Mouse (Mus musculus) bone marrow macrophage, adult 2 months (primary cell): Measurements from ENCODE around the gene Cox7a2l. TPM values are rescaled to one million over a fixed set of nuclear protein-coding genes. Genes with fewer than 3 reads are reported as not detected.

ENCODE experiments used
- H3K27ac ChIP-seq: 2 replicates; pipeline ENCODE4 v1.5.1; 2012; ENCODE audit warnings: low read depth, low read length; ENCODE audit not compliant: insufficient read depth
- H3K4me1 ChIP-seq: 2 replicates; pipeline ENCODE4 v1.6.1; 2012; ENCODE audit warnings: low read length; ENCODE audit not compliant: control insufficient read depth, insufficient read depth
- H3K4me3 ChIP-seq: 2 replicates; pipeline ENCODE4 v1.5.1; 2012; ENCODE audit warnings: mild to moderate bottlenecking, low read length, moderate library complexity; ENCODE audit not compliant: insufficient read depth
- CTCF ChIP-seq: IDR thresholded peaks from 2 replicates; pipeline ENCODE4 v1.5.1; 2012; ENCODE audit warnings: low read depth, mild to moderate bottlenecking, low read length, moderate library complexity
- POLR2A ChIP-seq: IDR thresholded peaks from 2 replicates; pipeline ENCODE4 v1.6.1; 2012; ENCODE audit warnings: mild to moderate bottlenecking, low read depth, low read length, borderline replicate concordance
- polyA plus RNA-seq: library from polyadenylated mRNA; stranded (reverse); fragments of >200 nt; gene quantifications from 2 replicates; pipeline ENCODE4 v1.2.4, GENCODE M21; 2012; ENCODE audit not compliant: missing spikeins, insufficient read depth, insufficient read length

Gene Cox7a2l
- polyA plus RNA-seq, 1 experiment = 346 TPM

GRCm38 (mm10) chr17:83499692-83500091, 17.4 kb downstream of the Cox7a2l start:
- no peak overlapping the region for H3K27ac ChIP-seq
- H3K4me1 ChIP-seq = no peaks in the 10 kb centered on the region
- TF ChIP-seq CTCF = no peak
- TF ChIP-seq POLR2A = no peak
- no peak overlapping the region for H3K4me3 ChIP-seq

GRCm38 (mm10) chr17:83498889-83499288, 18.2 kb downstream of the Cox7a2l start:
- H3K27ac ChIP-seq = no peak overlapping the region
- H3K4me1 ChIP-seq = no peaks in the 10 kb centered on the region
- no peak overlapping the region for H3K4me3 ChIP-seq
- TF ChIP-seq POLR2A = no peak
- no peak for TF ChIP-seq CTCF

DNA sequence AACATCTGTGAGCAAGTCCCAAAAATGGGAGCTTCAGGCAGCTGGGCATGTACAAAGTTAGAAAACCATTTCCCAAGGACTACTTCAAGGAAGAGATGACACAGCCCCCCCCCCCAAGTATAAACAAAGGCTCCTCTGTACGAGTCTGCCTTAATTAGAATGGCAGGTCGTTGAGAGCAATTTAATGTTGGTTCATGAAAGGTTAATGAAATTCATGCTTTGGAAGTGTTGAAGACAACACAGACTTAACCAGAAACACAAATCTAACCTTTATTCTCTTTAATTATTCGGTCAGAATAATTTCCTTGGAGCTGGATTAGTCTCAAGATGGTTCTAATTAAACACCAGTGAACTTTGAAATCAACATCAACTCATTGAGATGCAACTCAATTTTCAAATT, 29.4 kb downstream of the Cox7a2l start:
- 0 out of 2 replicates have a peak, but pooled peaks cover 4% of the 10 kb centered on the region for H3K4me1 ChIP-seq
- TF ChIP-seq CTCF (no peak), POLR2A (no peak)
- no peak overlapping the region for H3K27ac ChIP-seq
- H3K4me3 ChIP-seq = no peak overlapping the region

GRCm38 (mm10) chr17:83483784-83484183, 33.3 kb downstream of the Cox7a2l start:
- H3K4me1 ChIP-seq = 0 out of 2 replicates have a peak, but pooled peaks cover 4% of the 10 kb centered on the region
- no peak overlapping the region for H3K27ac ChIP-seq
- H3K4me3 ChIP-seq = no peak overlapping the region
- TF ChIP-seq CTCF = no peak
- TF ChIP-seq POLR2A = no peak

DNA sequence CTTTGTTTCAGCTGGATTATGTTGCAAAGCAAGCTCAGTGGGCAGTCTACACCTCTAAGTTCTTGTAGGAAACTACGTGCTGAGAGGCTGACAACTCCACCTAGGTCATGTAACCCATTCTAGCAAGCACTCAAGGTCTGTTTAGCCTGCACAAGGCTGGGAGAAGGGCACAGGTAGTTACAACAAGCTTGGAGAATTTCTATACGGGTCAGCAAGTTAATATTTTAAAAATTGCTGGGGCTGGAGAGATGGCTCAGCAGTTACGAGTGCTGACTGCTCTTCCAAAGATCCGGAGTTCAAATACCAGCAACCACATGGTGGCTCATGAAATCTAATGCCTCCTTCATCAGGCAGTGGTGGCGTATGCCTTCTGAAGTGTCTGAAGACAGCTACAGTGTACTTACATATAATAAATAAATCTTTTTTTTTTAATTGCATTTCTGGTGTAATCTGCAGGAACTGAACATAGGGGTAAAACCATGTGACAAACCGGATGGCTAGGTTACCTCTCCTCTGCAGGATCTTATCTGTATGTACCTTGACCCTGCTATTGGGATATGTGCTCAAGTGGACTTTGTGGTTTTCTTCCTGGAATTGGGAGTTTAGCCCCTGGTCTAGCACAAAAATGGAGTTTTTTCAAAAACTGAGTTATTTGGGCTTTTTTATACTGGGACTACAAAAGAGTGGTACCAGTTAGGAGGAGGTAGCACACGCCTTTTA, 34.2 kb downstream of the Cox7a2l start:
- no peak overlapping the region for H3K4me3 ChIP-seq
- 0 out of 2 replicates have a peak, but pooled peaks cover 4% of the 10 kb centered on the region for H3K4me1 ChIP-seq
- H3K27ac ChIP-seq = no peak overlapping the region
- TF ChIP-seq CTCF (no peak), POLR2A (no peak)

- Histone ChIP-seq H3K27ac (no peak overlapping the region), H3K4me1 (0 out of 2 replicates have a peak, but pooled peaks cover 4% of the 10 kb centered on the region), H3K4me3 (no peak overlapping the region)
- no peak for TF ChIP-seq CTCF
- TF ChIP-seq POLR2A = no peak
Measured at GRCm38 (mm10) chr17:83481551-83481950, 35.6 kb downstream of the Cox7a2l start.

DNA sequence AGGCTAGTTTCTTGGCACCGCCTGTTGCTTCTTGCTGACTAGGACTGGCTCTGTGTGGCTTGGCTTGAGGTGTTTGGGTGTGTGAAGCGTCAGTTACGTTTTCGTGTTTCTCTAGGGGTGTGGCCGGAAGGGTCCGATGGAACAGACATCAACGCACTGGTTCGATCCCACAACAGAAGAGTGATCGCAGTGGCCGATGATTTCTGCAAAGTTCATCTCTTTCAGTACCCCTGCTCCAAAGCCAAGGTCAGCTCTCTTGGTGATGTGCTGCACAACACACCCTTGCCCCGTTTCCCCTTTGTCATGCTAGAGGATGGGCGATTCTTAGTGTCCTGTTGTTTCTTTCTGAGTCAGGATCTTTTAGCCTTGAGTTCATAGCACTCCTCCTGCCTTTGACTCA, 40.0 kb downstream of the Cox7a2l start:
- TF ChIP-seq POLR2A (no peak), CTCF (no peak)
- Histone ChIP-seq H3K4me3 (no peak overlapping the region), H3K27ac (no peak overlapping the region), H3K4me1 (no peaks in the 10 kb centered on the region)

GRCm38 (mm10) chr17:83469586-83469985, 47.5 kb downstream of the Cox7a2l start:
- no peak for TF ChIP-seq POLR2A
- no peak for TF ChIP-seq CTCF
- Histone ChIP-seq H3K4me3 (no peak overlapping the region), H3K4me1 (no peaks in the 10 kb centered on the region), H3K27ac (no peak overlapping the region)

- Histone ChIP-seq H3K4me1 (no peaks in the 10 kb centered on the region), H3K27ac (no peak overlapping the region), H3K4me3 (no peak overlapping the region)
- TF ChIP-seq POLR2A (no peak), CTCF (no peak)
Measured at GRCm38 (mm10) chr17:83466697-83467251, 50.4 kb downstream of the Cox7a2l start.

GRCm38 (mm10) chr17:83465969-83466368, 51.2 kb downstream of the Cox7a2l start:
- TF ChIP-seq POLR2A = no peak
- no peak for TF ChIP-seq CTCF
- no peaks in the 10 kb centered on the region for H3K4me1 ChIP-seq

More at GRCm38 (mm10) chr17:83465969-83466368, 51.2 kb downstream of the Cox7a2l start:
- Histone ChIP-seq H3K4me3 (no peak overlapping the region), H3K27ac (no peak overlapping the region)
